Mouse (Mus musculus): ENCODE data around the gene Tat. TPM values are rescaled to one million over a fixed set of nuclear protein-coding genes. Genes with fewer than 3 reads are reported as not detected.

Gene Tat
- polyA plus RNA-seq (2012; fragmentation: generic; extraction: Trizol): not detected
- long read RNA-seq, experiment 1: 0 reads
- long read RNA-seq, experiment 2: 0 reads

- no peaks in the 10 kb centered on the region for H3K36me3 ChIP-seq (ENCODE audit: control insufficient read depth, insufficient read depth)
- no peaks in the 10 kb centered on the region for H3K79me3 ChIP-seq (ENCODE audit: low read depth)
- H3ac ChIP-seq (ENCODE audit: control insufficient read depth, insufficient read length, low read depth): no peak within 1 kb of the TSS
- TF ChIP-seq MAX (IDR thresholded peaks at IDR 0.05) (no peak), MYOD1 (IDR thresholded peaks at IDR 0.05; ENCODE audit: control insufficient read depth, insufficient read length, low read depth) (no peak), MYOG (IDR thresholded peaks at IDR 0.05; ENCODE audit: control insufficient read depth, extremely low read depth, insufficient read length) (no peak), USF1 (IDR thresholded peaks at IDR 0.05; ENCODE audit: low read depth) (no peak), FOSL1 (IDR thresholded peaks at IDR 0.05; ENCODE audit: insufficient read depth, low read length, poor library complexity, severe bottlenecking) (no peak), CEBPB (IDR thresholded peaks at IDR 0.05; ENCODE audit: low read depth) (no peak), CTCF (IDR thresholded peaks at IDR 0.05; ENCODE audit: control insufficient read depth, insufficient read depth, insufficient read length) (no peak)
- H3K27me3 ChIP-seq (ENCODE audit: control insufficient read depth, insufficient read depth, insufficient read length): peaks cover 46% of the 10 kb centered on the region
- H3K4me3 ChIP-seq (ENCODE audit: insufficient read depth, poor library complexity, severe bottlenecking): no peak within 1 kb of the TSS
- no peaks in the 10 kb centered on the region for H3K79me2 ChIP-seq (ENCODE audit: control insufficient read depth, insufficient read depth)
Observed at GRCm38 (mm10) chr8:109990224-109990623, at the start of gene Tat. Tat (plus strand) TSS chr8:109990437.

DNA sequence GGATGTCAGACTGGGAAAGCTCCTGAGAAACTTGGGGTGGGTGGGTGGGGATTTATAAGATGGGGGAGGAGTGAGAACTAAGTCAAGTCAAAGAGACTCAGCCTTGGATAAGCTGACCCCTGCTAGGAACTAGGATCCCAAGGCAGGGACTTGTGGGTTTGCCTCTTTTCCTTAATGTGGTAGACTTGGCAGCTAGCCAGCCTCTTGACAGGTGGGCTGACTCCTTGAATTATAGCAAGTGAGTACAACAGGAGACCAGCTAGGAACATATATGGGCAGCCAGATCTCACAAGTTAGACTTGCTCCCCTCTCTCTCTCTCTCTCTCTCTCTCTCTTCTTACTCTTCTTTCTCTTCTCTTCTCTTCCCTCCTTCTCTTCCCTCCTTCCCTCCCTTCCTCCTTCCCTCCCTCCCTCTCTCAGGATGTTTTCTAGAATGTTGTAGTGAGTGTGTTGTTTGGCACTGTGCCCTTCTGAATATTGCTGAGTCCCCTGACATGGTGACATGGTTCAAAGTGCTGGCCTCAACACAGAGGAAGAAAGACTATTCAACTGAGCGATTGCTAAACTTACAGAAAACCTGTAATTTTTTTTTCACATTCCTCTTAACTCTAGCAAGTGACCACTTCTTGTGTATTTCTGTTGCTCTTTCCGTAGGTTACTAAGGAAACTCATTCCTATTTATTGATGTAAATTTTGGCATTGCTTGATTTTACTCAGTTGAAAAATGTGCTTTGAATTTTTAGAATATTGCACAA is 48.5 kb upstream of the Tat start:
- Histone ChIP-seq H3ac (ENCODE audit: control insufficient read depth, insufficient read length, low read depth) (no peak overlapping the region), H3K79me3 (ENCODE audit: low read depth) (no peaks in the 10 kb centered on the region), H3K27me3 (ENCODE audit: control insufficient read depth, insufficient read depth, insufficient read length) (no peaks in the 10 kb centered on the region), H3K79me2 (ENCODE audit: control insufficient read depth, insufficient read depth) (no peaks in the 10 kb centered on the region), H3K36me3 (ENCODE audit: control insufficient read depth, insufficient read depth) (peaks cover 30% of the 10 kb centered on the region), H3K4me3 (ENCODE audit: insufficient read depth, poor library complexity, severe bottlenecking) (no peak overlapping the region)
- TF ChIP-seq USF1 (IDR thresholded peaks at IDR 0.05; ENCODE audit: low read depth): no peak
- no peak for TF ChIP-seq FOSL1 (IDR thresholded peaks at IDR 0.05; ENCODE audit: insufficient read depth, low read length, poor library complexity, severe bottlenecking)
- TF ChIP-seq MYOG (IDR thresholded peaks at IDR 0.05; ENCODE audit: control insufficient read depth, extremely low read depth, insufficient read length): no peak
- TF ChIP-seq MAX (IDR thresholded peaks at IDR 0.05): no peak
- no peak for TF ChIP-seq CEBPB (IDR thresholded peaks at IDR 0.05; ENCODE audit: low read depth)

DNA sequence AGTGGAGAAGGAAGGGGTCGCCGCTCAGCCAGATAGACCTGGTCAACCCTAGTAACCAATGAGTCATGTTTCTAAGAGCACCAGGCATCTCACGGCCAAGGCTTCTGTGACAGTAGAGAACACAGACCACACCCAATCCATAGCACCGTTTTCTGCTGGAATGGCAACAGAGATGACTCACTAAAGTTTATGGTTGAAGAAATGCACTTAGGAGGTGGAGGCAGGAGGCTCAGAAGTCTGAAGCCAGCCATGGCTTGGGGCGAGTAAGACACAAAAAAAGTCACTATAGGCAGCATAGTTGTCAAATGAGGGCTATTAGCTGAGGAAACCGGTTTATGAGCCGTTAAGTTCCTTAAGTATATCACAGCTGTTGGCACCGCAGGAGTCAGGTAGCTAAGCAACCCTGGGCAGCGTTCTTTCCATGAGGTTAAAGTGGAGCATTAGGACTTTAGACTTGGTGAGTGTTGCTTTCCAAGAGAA is 45.0 kb upstream of the Tat start:
- H3K36me3 ChIP-seq (ENCODE audit: control insufficient read depth, insufficient read depth): peaks cover 8% of the 10 kb centered on the region
- no peaks in the 10 kb centered on the region for H3K79me3 ChIP-seq (ENCODE audit: low read depth)
- TF ChIP-seq MAX (IDR thresholded peaks at IDR 0.05) (peak; percentile 43), CEBPB (IDR thresholded peaks at IDR 0.05; ENCODE audit: low read depth) (no peak), MYOD1 (IDR thresholded peaks at IDR 0.05; ENCODE audit: control insufficient read depth, insufficient read length, low read depth) (no peak), USF1 (IDR thresholded peaks at IDR 0.05; ENCODE audit: low read depth) (no peak), MYOG (IDR thresholded peaks at IDR 0.05; ENCODE audit: control insufficient read depth, extremely low read depth, insufficient read length) (no peak), CTCF (IDR thresholded peaks at IDR 0.05; ENCODE audit: control insufficient read depth, insufficient read depth, insufficient read length) (no peak), FOSL1 (IDR thresholded peaks at IDR 0.05; ENCODE audit: insufficient read depth, low read length, poor library complexity, severe bottlenecking) (peak; percentile 71)
- H3K27me3 ChIP-seq (ENCODE audit: control insufficient read depth, insufficient read depth, insufficient read length): no peaks in the 10 kb centered on the region
- no peak overlapping the region for H3K4me3 ChIP-seq (ENCODE audit: insufficient read depth, poor library complexity, severe bottlenecking)
- no peaks in the 10 kb centered on the region for H3K79me2 ChIP-seq (ENCODE audit: control insufficient read depth, insufficient read depth)
- no peak overlapping the region for H3ac ChIP-seq (ENCODE audit: control insufficient read depth, insufficient read length, low read depth)

GRCm38 (mm10) chr8:109945694-109946093 is 44.5 kb upstream of the Tat start:
- Histone ChIP-seq H3K36me3 (ENCODE audit: control insufficient read depth, insufficient read depth) (peaks cover 7% of the 10 kb centered on the region), H3ac (ENCODE audit: control insufficient read depth, insufficient read length, low read depth) (no peak overlapping the region), H3K79me3 (ENCODE audit: low read depth) (no peaks in the 10 kb centered on the region), H3K79me2 (ENCODE audit: control insufficient read depth, insufficient read depth) (no peaks in the 10 kb centered on the region), H3K27me3 (ENCODE audit: control insufficient read depth, insufficient read depth, insufficient read length) (no peaks in the 10 kb centered on the region), H3K4me3 (ENCODE audit: insufficient read depth, poor library complexity, severe bottlenecking) (no peak overlapping the region)
- no peak for TF ChIP-seq MYOD1 (IDR thresholded peaks at IDR 0.05; ENCODE audit: control insufficient read depth, insufficient read length, low read depth)
- no peak for TF ChIP-seq CTCF (IDR thresholded peaks at IDR 0.05; ENCODE audit: control insufficient read depth, insufficient read depth, insufficient read length)
- TF ChIP-seq MYOG (IDR thresholded peaks at IDR 0.05; ENCODE audit: control insufficient read depth, extremely low read depth, insufficient read length): no peak
- no peak for TF ChIP-seq FOSL1 (IDR thresholded peaks at IDR 0.05; ENCODE audit: insufficient read depth, low read length, poor library complexity, severe bottlenecking)
- no peak for TF ChIP-seq USF1 (IDR thresholded peaks at IDR 0.05; ENCODE audit: low read depth)
- no peak for TF ChIP-seq MAX (IDR thresholded peaks at IDR 0.05)
- TF ChIP-seq CEBPB (IDR thresholded peaks at IDR 0.05; ENCODE audit: low read depth): no peak

DNA sequence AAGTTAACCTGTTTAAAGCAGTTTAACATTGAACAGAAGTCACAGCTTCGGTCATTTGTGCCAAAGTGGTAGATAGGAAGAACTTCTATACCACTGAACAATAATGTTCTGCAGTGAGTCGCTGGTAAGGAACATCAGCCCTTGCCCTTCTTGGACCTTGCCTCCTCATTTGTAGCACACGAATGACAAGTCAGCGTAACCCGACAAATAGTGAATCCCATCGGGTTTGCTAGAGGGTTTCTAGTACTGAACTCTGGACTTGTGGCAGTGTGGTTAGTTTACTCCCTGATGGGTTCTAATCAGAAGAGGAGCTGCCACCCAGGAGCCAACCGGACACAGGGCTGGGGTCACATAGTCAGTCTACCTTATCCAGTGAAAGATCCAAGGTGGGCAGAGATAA is 44.0 kb upstream of the Tat start:
- Histone ChIP-seq H3K79me2 (ENCODE audit: control insufficient read depth, insufficient read depth) (no peaks in the 10 kb centered on the region), H3K4me3 (ENCODE audit: insufficient read depth, poor library complexity, severe bottlenecking) (no peak overlapping the region), H3K36me3 (ENCODE audit: control insufficient read depth, insufficient read depth) (peaks cover 7% of the 10 kb centered on the region), H3ac (ENCODE audit: control insufficient read depth, insufficient read length, low read depth) (no peak overlapping the region), H3K79me3 (ENCODE audit: low read depth) (no peaks in the 10 kb centered on the region), H3K27me3 (ENCODE audit: control insufficient read depth, insufficient read depth, insufficient read length) (no peaks in the 10 kb centered on the region)
- no peak for TF ChIP-seq MYOG (IDR thresholded peaks at IDR 0.05; ENCODE audit: control insufficient read depth, extremely low read depth, insufficient read length)
- TF ChIP-seq MYOD1 (IDR thresholded peaks at IDR 0.05; ENCODE audit: control insufficient read depth, insufficient read length, low read depth): no peak
- no peak for TF ChIP-seq MAX (IDR thresholded peaks at IDR 0.05)
- TF ChIP-seq FOSL1 (IDR thresholded peaks at IDR 0.05; ENCODE audit: insufficient read depth, low read length, poor library complexity, severe bottlenecking): no peak
- no peak for TF ChIP-seq USF1 (IDR thresholded peaks at IDR 0.05; ENCODE audit: low read depth)
- TF ChIP-seq CTCF (IDR thresholded peaks at IDR 0.05; ENCODE audit: control insufficient read depth, insufficient read depth, insufficient read length): no peak
- TF ChIP-seq CEBPB (IDR thresholded peaks at IDR 0.05; ENCODE audit: low read depth): no peak
